Mouse (Mus musculus) adrenal gland, postnatal 10 days (tissue): Measurements from ENCODE around the gene Fxyd1. TPM values are rescaled to one million over a fixed set of nuclear protein-coding genes. Genes with fewer than 3 reads are reported as not detected.

Experiments
- DNase-seq: peaks from one replicate; pipeline ENCODE4 v3.0.0; 2021; ENCODE audit warnings: mixed read lengths
- total RNA-seq, 2 experiments: library from RNA; stranded (reverse); gene quantifications; 2 replicates each; pipeline ENCODE4 v1.2.3; 2021

Gene Fxyd1
- total RNA-seq, 2 experiments from 2014 or later, result 353 to 358 TPM

DNA sequence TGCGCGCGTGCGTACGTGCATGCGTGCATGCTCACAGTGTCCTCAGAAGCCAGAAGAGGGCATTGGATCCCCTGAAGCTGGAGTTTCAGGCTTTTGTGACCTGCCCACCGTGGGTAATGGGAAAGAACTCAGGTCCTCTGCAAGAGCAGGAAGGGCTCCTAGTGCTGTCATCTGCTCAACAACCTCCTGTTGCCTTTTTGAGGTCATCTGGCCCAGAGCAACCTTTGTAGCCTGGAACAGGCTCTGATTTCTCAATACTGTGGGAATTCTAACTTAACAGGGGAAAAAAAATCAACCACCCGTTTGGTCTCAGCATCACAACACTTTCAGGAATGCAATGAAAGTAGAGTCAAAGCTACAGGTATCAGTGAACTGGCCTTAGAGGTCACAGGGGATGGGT, 22.7 kb upstream of the Fxyd1 start:
- DNase-seq, result no peak

DNA sequence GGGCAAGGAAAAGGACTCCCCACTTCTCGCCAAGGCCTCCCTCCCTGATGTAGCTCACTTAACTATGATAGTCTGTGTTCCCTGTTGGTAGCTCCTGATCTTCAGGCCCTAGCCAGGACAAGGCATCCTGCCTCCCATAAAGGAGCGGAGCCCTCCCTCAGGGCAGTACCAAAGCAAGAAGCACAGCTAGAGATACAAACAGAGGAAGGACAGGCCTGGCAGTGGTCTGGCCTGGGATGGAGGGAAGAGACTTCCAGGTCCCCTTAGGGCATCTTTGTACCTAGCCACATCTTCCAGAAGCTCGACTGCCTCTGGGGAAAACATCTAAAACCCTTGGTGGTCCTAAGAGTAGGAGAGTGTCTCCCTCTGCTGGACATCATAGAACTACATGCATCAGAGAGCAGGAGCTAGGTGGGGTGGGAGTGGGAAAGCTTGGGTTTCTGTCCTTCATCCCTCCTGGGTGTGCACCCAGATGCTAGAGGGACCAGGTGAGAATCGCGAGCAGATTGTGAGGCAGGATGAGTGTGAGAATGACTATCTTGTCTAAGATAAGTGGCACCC, 21.0 kb upstream of the Fxyd1 start:
- peak; percentile 50 for DNase-seq

DNA sequence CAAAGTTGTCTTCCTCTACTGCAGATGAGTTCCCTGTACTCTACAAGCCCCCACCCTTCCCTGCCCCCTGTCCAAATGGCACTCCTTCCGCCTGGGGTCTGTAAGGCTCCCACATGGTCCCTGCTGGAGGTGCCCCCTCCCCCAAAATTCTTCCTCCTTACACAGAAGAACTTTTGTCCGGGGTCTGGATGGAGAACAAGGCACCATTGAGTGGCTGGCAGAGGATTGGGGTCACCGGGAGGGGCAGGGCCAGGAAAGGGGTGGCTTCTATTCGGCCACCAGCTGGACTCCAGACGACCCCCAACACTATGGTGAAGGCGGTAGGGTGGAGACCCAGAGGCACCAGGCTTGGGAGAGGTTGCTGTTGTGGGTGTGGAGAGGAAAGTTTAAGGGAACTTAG, 20.5 kb upstream of the Fxyd1 start:
- no peak for DNase-seq

GRCm38 (mm10) chr7:31076492-31076891, 19.5 kb upstream of the Fxyd1 start, which contains the start of gene Fxyd3:
Fxyd3 (minus strand) TSS chr7:31076704.
- no peak for DNase-seq

- no peak for DNase-seq
Observed at GRCm38 (mm10) chr7:31074713-31075069, 17.7 kb upstream of the Fxyd1 start.

GRCm38 (mm10) chr7:31074061-31074712, 17.2 kb upstream of the Fxyd1 start:
- peak; percentile 53 for DNase-seq

DNA sequence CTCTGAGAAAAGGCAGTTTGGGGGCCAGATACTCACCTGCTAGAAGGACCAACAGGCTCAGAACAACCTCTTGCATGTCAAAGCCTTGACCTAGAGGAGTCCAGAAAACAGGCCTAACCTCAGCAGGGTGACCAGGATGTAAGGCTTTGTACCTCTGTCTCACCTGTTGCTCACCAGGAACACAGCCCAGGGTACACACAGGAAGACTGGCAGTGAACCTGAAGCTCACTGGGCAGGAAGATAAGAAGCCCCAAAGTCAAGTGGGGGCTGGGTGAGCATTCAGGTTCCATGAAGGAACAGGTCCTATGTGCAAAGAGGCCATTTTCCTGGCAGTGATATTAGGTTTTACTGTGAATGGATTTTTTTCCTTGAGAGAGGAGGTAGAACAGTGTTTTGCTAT, 16.5 kb upstream of the Fxyd1 start:
- DNase-seq, result no peak

GRCm38 (mm10) chr7:31072326-31072725, 15.3 kb upstream of the Fxyd1 start:
- no peak for DNase-seq

DNA sequence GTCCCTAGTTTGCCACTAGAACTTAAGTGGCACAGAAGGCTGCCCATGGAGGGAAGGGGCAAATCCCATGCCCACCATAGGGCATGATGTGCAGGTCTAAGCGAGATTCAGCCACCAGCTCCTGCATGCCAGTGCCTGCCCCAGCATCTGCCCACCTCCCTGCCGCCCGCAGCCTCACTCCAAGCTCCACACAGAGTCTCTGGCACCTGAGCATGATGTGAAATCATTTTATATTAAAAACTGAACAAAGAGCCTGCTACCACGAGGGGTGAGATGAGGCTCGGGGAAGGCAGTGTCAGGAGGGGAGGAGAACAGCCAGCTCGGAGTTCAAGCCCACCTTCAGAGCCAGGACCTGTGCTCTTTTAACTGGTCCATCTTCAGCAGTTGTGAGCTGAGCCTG, 13.3 kb upstream of the Fxyd1 start:
- no peak for DNase-seq

DNA sequence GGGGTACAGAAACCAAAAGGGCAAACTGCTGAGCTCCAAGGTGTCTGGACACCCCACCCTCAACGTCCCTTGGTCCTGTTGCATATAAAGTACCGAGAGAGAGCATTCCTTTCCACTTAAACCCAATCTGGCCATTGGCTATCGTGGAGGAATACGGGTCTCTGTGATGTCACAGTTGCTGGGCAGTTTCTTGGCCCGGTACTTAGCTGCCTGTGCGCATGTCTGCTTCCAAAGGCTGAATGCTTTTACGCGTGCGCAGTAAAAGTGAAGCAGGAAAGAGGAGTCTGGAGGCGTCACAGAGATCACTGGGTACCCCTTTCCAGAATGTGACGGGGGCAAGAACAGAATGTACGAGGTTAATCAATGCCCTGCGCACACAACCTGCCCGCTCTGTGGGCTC, 12.5 kb upstream of the Fxyd1 start:
- no peak for DNase-seq

DNA sequence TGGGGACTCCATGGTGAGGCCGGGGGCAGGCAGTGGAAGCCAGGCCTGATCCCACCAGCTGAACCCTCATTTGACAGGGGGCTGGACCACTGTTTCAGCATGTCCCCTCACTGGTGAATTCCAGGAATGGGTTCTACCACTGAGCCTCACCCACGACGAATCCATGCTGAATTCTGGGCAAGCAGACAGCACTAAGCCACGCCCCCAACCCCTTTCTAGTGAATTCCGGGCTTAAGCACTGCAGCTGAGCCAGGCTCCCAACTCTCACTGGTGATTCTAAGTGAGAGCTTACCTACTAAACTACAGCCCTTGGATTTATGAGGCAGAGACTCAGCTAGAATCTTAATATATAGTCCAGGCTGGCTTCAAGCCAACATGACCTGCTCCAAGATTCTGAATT, 10.8 kb upstream of the Fxyd1 start:
- DNase-seq, result peak; percentile 55

- no peak for DNase-seq
Observed at GRCm38 (mm10) chr7:31063074-31063560, 6.1 kb upstream of the Fxyd1 start.

DNA sequence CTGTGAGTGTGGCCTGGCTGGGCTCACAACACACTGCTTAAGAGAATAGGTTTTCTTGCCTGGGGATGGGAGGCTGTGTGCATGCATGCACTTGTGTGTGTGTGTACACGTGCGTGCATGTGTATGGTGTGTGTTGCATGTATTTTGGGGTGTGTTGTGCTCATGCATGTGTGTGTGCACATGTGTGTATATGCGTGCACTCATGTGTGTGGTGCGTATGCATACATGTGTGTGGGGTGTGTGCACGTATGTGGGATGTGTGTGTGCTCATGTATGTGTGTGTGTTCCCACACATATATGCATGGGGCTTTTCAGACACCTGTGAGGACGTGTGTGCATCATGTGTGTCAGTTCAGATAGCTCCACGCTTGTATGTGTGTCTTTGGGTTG, 3.6 kb upstream of the Fxyd1 start:
- DNase-seq, result no peak

DNA sequence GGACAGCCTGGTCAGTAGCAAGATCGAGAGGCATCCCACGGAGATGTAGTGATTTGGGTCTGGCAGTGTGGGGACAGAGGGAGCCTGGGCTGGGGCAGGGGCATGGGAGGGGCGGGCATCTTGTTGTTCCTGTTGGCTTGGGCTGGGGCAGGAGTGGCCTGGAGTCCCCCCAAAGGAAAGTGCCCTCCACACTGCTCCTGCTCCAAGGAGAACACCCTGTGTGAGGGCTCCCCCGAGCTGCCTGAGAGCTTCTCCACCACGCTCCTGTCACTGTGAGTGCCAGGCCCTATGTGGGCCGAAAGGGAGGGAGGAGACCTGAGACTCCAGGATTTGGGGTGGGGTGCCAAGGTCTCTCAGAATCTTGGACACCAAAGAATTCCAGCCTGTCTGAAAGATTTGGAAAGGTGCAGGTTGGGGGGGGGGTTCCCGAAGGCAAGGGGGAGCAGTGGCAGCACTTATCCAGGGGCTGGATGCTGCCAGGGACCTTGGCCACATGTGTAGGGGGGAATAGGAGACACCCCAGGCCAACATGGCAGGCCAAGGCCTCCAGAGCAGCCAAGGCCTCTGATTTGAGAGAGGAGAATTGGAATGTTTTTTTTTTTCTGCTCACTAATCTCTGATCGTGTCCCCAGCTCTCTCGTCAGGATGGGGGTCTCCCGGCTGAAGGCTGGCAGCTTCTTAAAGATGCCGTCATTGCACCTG, 3.1 kb upstream of the Fxyd1 start:
- DNase-seq, result no peak

DNA sequence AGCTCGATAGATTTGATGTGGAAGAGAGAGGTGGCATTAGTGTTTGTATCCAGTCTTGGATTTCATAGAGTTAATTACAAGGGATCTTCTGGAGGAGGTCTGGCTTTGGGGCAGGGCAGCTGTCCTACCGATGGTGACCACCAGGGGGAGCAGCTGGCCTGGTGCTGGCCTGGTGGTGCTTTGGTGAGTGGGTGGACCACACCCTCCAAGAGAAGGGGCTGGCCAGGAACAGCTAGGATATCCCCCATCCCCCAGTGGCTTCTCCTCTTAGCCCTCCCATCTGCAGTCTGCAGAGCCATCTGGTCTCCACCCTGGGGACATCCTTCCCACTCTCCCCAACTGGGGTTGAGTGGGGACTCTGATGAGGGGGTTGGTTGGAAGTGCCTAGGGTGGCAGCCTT, 2.1 kb upstream of the Fxyd1 start, which contains the start of gene Lgi4:
Lgi4 (plus strand) TSS at position 235 of the 400 bp plus-strand sequence.
- peak; percentile 93 for DNase-seq

DNA sequence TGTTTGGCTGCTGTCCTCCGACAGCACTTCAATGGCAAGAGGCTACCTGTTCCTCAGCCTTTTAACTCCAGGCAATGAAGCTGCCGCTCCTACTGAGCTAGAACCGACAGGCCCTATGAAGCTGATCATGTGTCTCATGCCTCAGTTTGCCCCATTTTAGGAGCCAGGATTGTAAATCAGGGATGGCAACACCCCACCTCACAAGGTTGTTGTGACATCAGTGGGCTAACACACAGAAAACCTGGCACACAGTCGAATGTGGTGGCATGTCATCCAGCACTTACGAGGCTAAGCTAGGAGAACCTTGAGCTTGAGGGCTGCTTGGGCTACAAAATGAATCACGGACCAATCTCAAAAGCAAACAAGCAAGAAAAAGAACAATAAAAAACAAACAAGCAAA, 1.2 kb upstream of the Fxyd1 start:
- no peak for DNase-seq

DNA sequence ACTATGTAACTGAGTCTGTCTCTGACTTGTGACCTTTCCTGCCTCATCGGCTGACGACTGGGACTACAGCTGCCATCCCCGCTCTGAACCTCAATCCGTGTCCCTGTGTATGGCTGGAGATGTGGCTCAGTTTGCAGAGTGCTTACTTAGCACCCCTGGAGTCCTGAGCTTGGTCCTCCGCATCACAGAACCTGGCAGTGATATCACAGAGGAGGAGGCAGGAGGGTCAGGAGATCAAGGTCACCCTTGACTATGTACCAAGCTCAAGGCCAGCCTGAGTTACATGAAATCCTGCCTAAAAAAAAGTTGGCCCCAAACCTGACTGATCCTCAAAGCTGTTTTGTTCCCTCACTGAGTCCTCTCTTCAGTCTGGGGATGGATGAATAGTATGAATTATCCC, 731 bp upstream of the Fxyd1 start:
- DNase-seq, result no peak

GRCm38 (mm10) chr7:31056448-31056847, 551 bp downstream of the Fxyd1 start:
- no peak for DNase-seq

DNA sequence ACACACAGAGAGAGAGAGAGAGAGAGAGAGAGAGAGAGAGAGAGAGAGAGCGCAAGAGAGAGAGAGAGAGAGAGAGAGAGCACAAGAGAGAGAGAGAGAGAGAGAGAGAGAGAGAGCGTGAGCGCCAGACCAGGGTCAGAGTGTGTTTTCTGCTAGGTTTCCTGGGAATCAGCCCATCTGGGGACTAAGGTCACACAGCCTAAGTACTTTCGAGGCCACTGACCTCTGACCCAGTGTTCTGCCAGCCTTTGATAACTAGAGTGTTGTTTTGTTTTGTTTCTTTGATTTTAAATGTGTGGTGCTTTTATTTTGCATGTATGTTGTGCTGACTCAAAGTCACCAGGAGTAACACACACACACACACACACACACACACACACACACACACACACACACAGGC, 1.1 kb downstream of the Fxyd1 start:
- peak; percentile 65 for DNase-seq

DNA sequence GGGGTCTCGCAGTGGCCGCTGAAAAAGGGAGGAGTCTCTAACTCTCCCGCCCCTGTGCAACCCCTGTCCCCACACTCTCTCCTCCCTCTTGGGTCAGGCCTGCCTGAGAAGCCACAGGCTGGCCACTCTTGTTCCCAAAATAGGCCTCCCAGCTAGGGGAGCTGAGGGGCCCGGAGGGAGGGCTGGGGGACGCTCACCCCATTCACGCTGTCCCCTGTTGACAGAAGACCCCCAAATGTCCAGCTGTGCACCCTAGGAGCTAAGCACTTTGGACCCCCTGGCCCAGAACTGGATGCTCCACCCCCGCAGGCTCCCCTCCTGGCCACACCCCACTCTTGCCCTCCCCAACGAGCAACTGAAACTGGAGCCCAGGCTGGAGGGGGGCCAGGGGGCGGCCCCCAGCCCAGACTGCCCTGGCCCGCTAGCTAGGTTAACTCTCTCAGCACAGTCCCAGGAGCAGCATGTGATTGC, 1.6 kb downstream of the Fxyd1 start:
- DNase-seq, result peak; percentile 90

- peak; percentile 54 for DNase-seq
Observed at GRCm38 (mm10) chr7:31054661-31055320, 2.2 kb downstream of the Fxyd1 start.

DNA sequence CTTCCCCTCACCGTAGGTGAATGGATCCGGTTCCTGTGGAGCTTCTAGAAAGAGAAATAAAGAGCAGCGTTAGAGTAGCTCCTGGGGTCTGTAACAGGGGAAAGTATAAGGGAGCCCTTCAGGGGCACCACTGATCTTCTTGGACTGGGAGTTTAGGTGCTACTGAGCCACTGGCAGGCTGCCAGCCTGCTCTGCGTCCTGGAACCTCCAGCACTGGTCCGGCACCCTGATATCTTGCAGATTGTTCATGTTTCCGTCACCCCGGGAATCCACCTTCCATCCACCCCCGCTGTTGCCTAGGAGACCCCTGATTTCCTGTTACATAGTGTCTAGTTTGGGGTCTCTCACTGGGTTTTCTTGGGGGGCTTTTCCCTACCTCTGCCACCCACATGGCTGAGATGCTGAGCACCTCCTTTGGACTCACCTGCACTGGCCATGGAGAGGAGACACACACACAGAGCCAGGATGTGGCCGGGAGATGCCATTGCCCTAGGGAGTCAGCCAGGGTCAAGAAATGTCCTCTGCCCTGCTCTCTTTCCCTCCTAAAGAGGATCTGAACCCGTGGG, 3.0 kb downstream of the Fxyd1 start:
- DNase-seq, result no peak
